Comparison of ENCODE assay signal across 24 mouse cellular contexts in genomic region chr8:89566461-89566860, GRCm38 (mm10).
"Had no signal": no experiment of that assay in that cellular context is flagged by ENCODE, and none has a peak within 500 bp of the region (broad histone marks: within the 10 kb centered on the region; RNA-seq: fewer than 3 reads in every experiment).

No protein-coding gene starts in this region.

- H3K27me3 ChIP-seq: liver, embryonic 13.5 days had no signal

- H3K4me2 ChIP-seq: heart, embryonic 11.5 days; heart, embryonic 13.5 days; heart, embryonic 15.5 days; hindbrain, embryonic 12.5 days; hindbrain, embryonic 14.5 days; intestine, embryonic 15.5 days; limb, embryonic 12.5 days; liver, embryonic 11.5 days; liver, embryonic 13.5 days had no signal

- DNase-seq: gastrocnemius, adult 2 months; gastrocnemius, postnatal 10 days; gastrocnemius, postnatal 25 days; heart, adult 2 months; heart, postnatal 4 days; kidney, adult 18-20 months; kidney, postnatal 10 days; kidney, postnatal 4 days; liver; liver, embryonic 13.5 days had no signal

- ATAC-seq: hindbrain, embryonic 16.5 days; inflammation-experienced regulatory T-cells, adult 6 months; intestine, embryonic 15.5 days; intestine, postnatal 0 days had no signal

- H3K9me3 ChIP-seq: heart, embryonic 13.5 days; heart, embryonic 15.5 days; hindbrain, embryonic 10.5 days; hindbrain, embryonic 12.5 days; intestine, embryonic 15.5 days; limb, embryonic 12.5 days; liver, embryonic 13.5 days had no signal

- H3K9ac ChIP-seq: heart, embryonic 13.5 days; heart, embryonic 15.5 days; hindbrain, embryonic 12.5 days; hindbrain, embryonic 14.5 days; intestine, embryonic 15.5 days; limb, embryonic 12.5 days; liver, embryonic 13.5 days had no signal

- H3K4me3 ChIP-seq: gastrocnemius, adult 2 months; heart, adult 2 months; heart, embryonic 13.5 days; heart, embryonic 15.5 days; hindbrain, embryonic 10.5 days; hindbrain, embryonic 12.5 days; intestine, embryonic 15.5 days; layer of hippocampus, adult 2 months; left cerebral cortex, adult 2 months; limb, embryonic 12.5 days; liver, embryonic 13.5 days had no signal

- H3K36me3 ChIP-seq: heart, embryonic 13.5 days; heart, embryonic 15.5 days; hindbrain, embryonic 10.5 days; hindbrain, embryonic 12.5 days; intestine, embryonic 15.5 days; limb, embryonic 12.5 days; liver, embryonic 13.5 days had no signal

- H3K4me1 ChIP-seq: heart, embryonic 15.5 days; intestine, embryonic 15.5 days; liver, embryonic 13.5 days had no signal

- H3K27ac ChIP-seq: gastrocnemius, adult 2 months; heart, adult 2 months; heart, embryonic 13.5 days; heart, embryonic 15.5 days; hindbrain, embryonic 10.5 days; hindbrain, embryonic 12.5 days; hindbrain, embryonic 14.5 days; intestine, embryonic 15.5 days; layer of hippocampus, adult 2 months; left cerebral cortex, adult 2 months; limb, embryonic 12.5 days; liver, embryonic 13.5 days had no signal
